Mouse (Mus musculus): Measurements from ENCODE around the gene Zfp780b.

DNA sequence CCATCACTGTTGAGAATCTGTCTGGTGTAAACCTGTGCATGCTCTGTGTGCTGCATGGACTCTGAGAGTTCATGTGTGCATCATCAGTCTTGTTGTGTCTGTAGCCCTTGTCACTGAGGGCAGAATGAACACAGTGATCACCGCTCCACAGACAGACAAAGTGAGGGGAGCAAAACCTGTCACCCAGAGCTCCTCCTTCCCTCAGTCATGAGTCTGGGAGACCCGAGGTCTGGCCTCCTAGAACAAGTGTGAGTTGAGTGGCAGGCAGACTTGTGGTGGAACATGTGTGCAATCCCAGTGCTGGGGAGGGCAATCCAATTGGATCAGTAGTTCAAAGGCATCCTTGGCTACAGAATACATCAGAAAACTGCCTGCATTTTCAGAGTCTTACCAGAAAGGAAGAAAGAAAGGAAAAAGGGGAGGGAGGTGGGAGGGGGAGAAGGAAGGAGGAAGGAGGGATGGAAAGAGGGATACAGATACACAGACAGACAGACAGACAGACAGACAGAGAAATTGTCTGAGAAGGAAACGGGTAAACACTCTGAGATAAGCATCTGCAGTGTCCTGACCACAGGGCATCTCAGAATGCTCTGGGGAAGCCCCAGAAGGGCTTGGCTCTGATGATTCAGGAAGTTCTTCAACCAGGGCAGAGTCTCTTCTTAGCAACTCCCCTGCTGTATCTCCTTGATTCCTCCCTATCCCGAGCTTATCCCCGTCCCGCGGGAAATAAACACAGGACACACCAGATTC, 45.7 kb downstream of the Zfp780b start:
- TF ChIP-seq POLR2A (IDR thresholded peaks at IDR 0.05; ENCODE audit: control insufficient read depth, extremely low read depth, insufficient read depth, low read length, poor library complexity) (no peak), CTCF (IDR thresholded peaks at IDR 0.05; ENCODE audit: borderline replicate concordance, control insufficient read depth, extremely low read depth, insufficient read depth, low read length, poor library complexity) (no peak)

Measured in thymus, adult 2 months (tissue).